In the genomic region with DNA sequence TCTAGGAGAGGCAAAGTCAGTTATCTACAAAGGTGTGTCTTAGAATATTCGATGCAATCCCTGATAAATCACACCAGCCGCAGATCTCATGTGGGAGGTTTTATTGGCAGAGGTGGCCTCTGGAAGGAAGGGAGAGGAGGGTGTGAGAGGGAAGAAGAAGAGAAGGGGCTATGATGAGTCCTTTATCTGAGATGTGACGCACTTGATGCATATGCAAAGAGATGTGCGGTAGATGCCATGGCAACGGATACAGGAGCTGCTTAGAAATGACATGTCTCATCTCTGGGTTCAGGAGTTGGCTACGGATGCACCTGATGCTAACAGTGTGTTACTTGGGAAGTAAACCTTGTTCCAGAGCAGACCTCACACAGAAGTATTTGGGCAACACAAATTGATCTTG, we compare ENCODE assay signal across 20 mouse cellular contexts.
DNase-seq lines count a peak whose midpoint lies in the region; ATAC-seq and TF ChIP-seq lines count a peak whose summit lies in the region.
"Had no signal": no experiment of that assay in that cellular context is flagged by ENCODE, and none has a peak within 500 bp of the region (broad histone marks: within the 10 kb centered on the region; RNA-seq: fewer than 3 reads in every experiment).

No protein-coding gene starts in this region.

- H3K4me2 ChIP-seq in forebrain, postnatal 0 days (ENCODE audit: low read depth), result no peak overlapping the region
- no peak overlapping the region for H3K4me2 ChIP-seq in forebrain, embryonic 11.5 days (ENCODE audit: low read depth, low read length, severe bottlenecking)
- H3K4me2 ChIP-seq: heart, embryonic 12.5 days; stomach, embryonic 15.5 days had no signal

- no peaks in the 10 kb centered on the region for H3K9me3 ChIP-seq in forebrain, postnatal 0 days (ENCODE audit: low read length)
- no peaks in the 10 kb centered on the region for H3K9me3 ChIP-seq in forebrain, embryonic 11.5 days (ENCODE audit: control insufficient read depth, low read length)
- H3K9me3 ChIP-seq: heart, embryonic 12.5 days; stomach, embryonic 15.5 days had no signal

- no peaks in the 10 kb centered on the region for H3K27me3 ChIP-seq in forebrain, postnatal 0 days (ENCODE audit: insufficient read depth, low read length)
- H3K27me3 ChIP-seq in forebrain, embryonic 11.5 days (ENCODE audit: control insufficient read depth, insufficient read depth, low read length), result no peaks in the 10 kb centered on the region
- H3K27me3 ChIP-seq: heart, embryonic 12.5 days; stomach, embryonic 15.5 days had no signal

- no peaks in the 10 kb centered on the region for H3K4me1 ChIP-seq in forebrain, postnatal 0 days (ENCODE audit: insufficient read depth)
- H3K4me1 ChIP-seq in forebrain, embryonic 11.5 days (replicated peaks; ENCODE audit: control insufficient read depth, insufficient read depth, low read length), result no peaks in the 10 kb centered on the region
- H3K4me1 ChIP-seq: heart, embryonic 12.5 days; stomach, embryonic 15.5 days had no signal

- no peak for TF ChIP-seq CTCF in forebrain, postnatal 0 days (IDR thresholded peaks at IDR 0.05; ENCODE audit: low read depth)

- DNase-seq in forebrain, postnatal 0 days, result peak; percentile 52
- no peak for DNase-seq in forebrain, embryonic 11.5 days (ENCODE audit: low spot score)
- DNase-seq in right cerebral cortex, adult 2 months (ENCODE audit: low spot score in 2 of 2), result peak; percentile 31 to 41
- DNase-seq in right cerebral cortex, postnatal 4 days, result no peak
- DNase-seq in left cerebral cortex, postnatal 25 days (ENCODE audit: low spot score in 2 of 2), result peak; percentile 26 to 66
- DNase-seq in thymus, postnatal 25 days, result no peak
- DNase-seq in gastrocnemius, adult 18-20 months (ENCODE audit: low spot score), result no peak
- DNase-seq: adrenal gland, postnatal 25 days; cerebellum, postnatal 14 days; gastrocnemius, postnatal 36 days; heart, postnatal 36 days; kidney, adult 8-10 months; kidney, postnatal 4 days; lung, postnatal 10 days; spleen, adult 18-20 months; thymus, postnatal 14 days had no signal

- ATAC-seq in forebrain, postnatal 0 days, result peak; percentile 91
- no peak for ATAC-seq in forebrain, embryonic 11.5 days (replicated peaks; ENCODE audit: low FRiP score)
- ATAC-seq: activated CD4-positive, CD25-positive, alpha-beta regulatory T cell, adult 4 months had no signal

- no peak overlapping the region for H3K27ac ChIP-seq in forebrain, postnatal 0 days (ENCODE audit: low read depth, low read length)
- H3K27ac ChIP-seq in forebrain, embryonic 11.5 days (ENCODE audit: low read depth, low read length), result no peak overlapping the region
- H3K27ac ChIP-seq: liver, embryonic 14.5 days; stomach, embryonic 15.5 days had no signal

- intact Hi-C loops in left cerebral cortex, postnatal 25 days (cut with DNase I), result no loop called here

- 65% methylated on average over 6 of the region's 6 CpGs for WGBS in forebrain, postnatal 0 days
- 92% methylated on average over 6 of the region's 6 CpGs for WGBS in forebrain, embryonic 11.5 days

- H3K4me3 ChIP-seq in forebrain, postnatal 0 days (ENCODE audit: low read depth, low read length), result no peak overlapping the region
- no peak overlapping the region for H3K4me3 ChIP-seq in forebrain, embryonic 11.5 days (ENCODE audit: low read depth, low read length)
- H3K4me3 ChIP-seq: heart, embryonic 12.5 days; stomach, embryonic 15.5 days had no signal

- H3K9ac ChIP-seq in forebrain, postnatal 0 days, result no peak overlapping the region
- no peak overlapping the region for H3K9ac ChIP-seq in forebrain, embryonic 11.5 days (ENCODE audit: low read length)
- H3K9ac ChIP-seq: heart, embryonic 12.5 days; liver, embryonic 14.5 days; stomach, embryonic 15.5 days had no signal

- no peaks in the 10 kb centered on the region for H3K36me3 ChIP-seq in forebrain, postnatal 0 days (ENCODE audit: insufficient read depth)
- H3K36me3 ChIP-seq in forebrain, embryonic 11.5 days (ENCODE audit: control insufficient read depth, insufficient read depth, low read length), result no peaks in the 10 kb centered on the region
- H3K36me3 ChIP-seq: heart, embryonic 12.5 days; stomach, embryonic 15.5 days had no signal

Comparison
In these comparisons a context has a peak if more than half of its experiments do, and no peak if none do; other contexts are left out.
1. DNase-seq: peak in forebrain, postnatal 0 days (single experiment), right cerebral cortex, adult 2 months (2 of 2) and left cerebral cortex, postnatal 25 days (2 of 2); none in forebrain, embryonic 11.5 days (single experiment), right cerebral cortex, postnatal 4 days (single experiment), thymus, postnatal 25 days (single experiment) and gastrocnemius, adult 18-20 months (single experiment).